Mouse (Mus musculus) intestine, postnatal 0 days (tissue): ENCODE measurements at regions not wholly inside any gene's neighbourhood (a gene's known extent, or its start where the extent isn't known, plus 50 kb on each side); places are given as distances from the start of the nearest gene placed in this dataset.

ENCODE experiments used
- ATAC-seq: fragments of 200-750 bp; cut with Nextera tagmentation; 2 replicates; pipeline ENCODE4 v1.8.0; 2017; ENCODE audit warnings: mild to moderate bottlenecking, moderate TSS enrichment, moderate library complexity
- H3K27ac ChIP-seq: fragments of 300-500 bp; sonication (generic); 2 replicates; pipeline ENCODE4 v1.5.1; 2014; ENCODE audit warnings: mild to moderate bottlenecking, low read depth, low read length, moderate library complexity
- H3K27me3 ChIP-seq: fragments of 300-500 bp; sonication (generic); replicated peaks from 2 replicates; pipeline ENCODE4 v1.6.1; 2014; ENCODE audit warnings: low read length, mixed read lengths; ENCODE audit not compliant: control insufficient read depth, insufficient read depth
- H3K36me3 ChIP-seq: fragments of 300-500 bp; sonication (generic); 2 replicates; pipeline ENCODE4 v1.6.1; 2014; ENCODE audit warnings: mild to moderate bottlenecking, moderate library complexity; ENCODE audit not compliant: control insufficient read depth, insufficient read depth
- H3K4me1 ChIP-seq: fragments of 300-500 bp; sonication (generic); replicated peaks from 2 replicates; pipeline ENCODE4 v1.6.1; 2014; ENCODE audit warnings: antibody characterized with exemption, low read length, mixed read lengths; ENCODE audit not compliant: control insufficient read depth, insufficient read depth
- H3K4me2 ChIP-seq: fragments of 300-500 bp; sonication (generic); replicated peaks from 2 replicates; pipeline ENCODE4 v1.6.1; 2014; ENCODE audit warnings: low read depth, mild to moderate bottlenecking, moderate library complexity
- H3K4me3 ChIP-seq: fragments of 300-500 bp; sonication (generic); 2 replicates; pipeline ENCODE4 v1.5.1; 2014; ENCODE audit warnings: low read depth, low read length
- H3K9ac ChIP-seq: fragments of 300-500 bp; sonication (generic); 2 replicates; pipeline ENCODE4 v1.6.1; 2014; ENCODE audit warnings: mild to moderate bottlenecking, low read depth, low read length
- H3K9me3 ChIP-seq: fragments of 300-500 bp; sonication (generic); 2 replicates; pipeline ENCODE4 v1.6.1; 2016; ENCODE audit warnings: mixed run types; ENCODE audit not compliant: control insufficient read depth
- CTCF ChIP-seq: sonication (generic); IDR thresholded peaks from 2 replicates; pipeline ENCODE4 v1.5.1; 2016; ENCODE audit warnings: low read depth, mild to moderate bottlenecking, control low read depth, antibody characterized with exemption, moderate library complexity
- WGBS: fragments of 180-500 bp; shearing (Covaris S2); extraction: QIAGEN DNeasy Blood & Tissue Kit; methylation state at CpG from one replicate; pipeline ENCODE4 v1.1.7; 2014; 5-methylcytosine and 5-hydroxymethylcytosine counted together

- Histone ChIP-seq H3K9ac (no peak overlapping the region), H3K27ac (no peak overlapping the region), H3K4me2 (no peak overlapping the region), H3K4me1 (no peaks in the 10 kb centered on the region), H3K36me3 (no peaks in the 10 kb centered on the region), H3K9me3 (no peaks in the 10 kb centered on the region), H3K27me3 (no peaks in the 10 kb centered on the region), H3K4me3 (no peak overlapping the region)
- ATAC-seq, result no peak
- no peak for TF ChIP-seq CTCF
- WGBS, result 73% methylated on average over 2 of the region's 2 CpGs
These were observed 560.4 kb upstream of the Adam5 start for GRCm38 (mm10) chr8:25384591-25384990.

- Histone ChIP-seq H3K27ac (no peak overlapping the region), H3K4me1 (no peaks in the 10 kb centered on the region), H3K36me3 (no peaks in the 10 kb centered on the region), H3K4me2 (no peak overlapping the region), H3K9me3 (no peaks in the 10 kb centered on the region), H3K9ac (no peak overlapping the region), H3K4me3 (no peak overlapping the region), H3K27me3 (no peaks in the 10 kb centered on the region)
- no peak for TF ChIP-seq CTCF
- WGBS, result 52% methylated on average over 8 of the region's 8 CpGs
- no peak for ATAC-seq
These were observed 549.1 kb upstream of the Adam5 start for GRCm38 (mm10) chr8:25373276-25373675.

DNA sequence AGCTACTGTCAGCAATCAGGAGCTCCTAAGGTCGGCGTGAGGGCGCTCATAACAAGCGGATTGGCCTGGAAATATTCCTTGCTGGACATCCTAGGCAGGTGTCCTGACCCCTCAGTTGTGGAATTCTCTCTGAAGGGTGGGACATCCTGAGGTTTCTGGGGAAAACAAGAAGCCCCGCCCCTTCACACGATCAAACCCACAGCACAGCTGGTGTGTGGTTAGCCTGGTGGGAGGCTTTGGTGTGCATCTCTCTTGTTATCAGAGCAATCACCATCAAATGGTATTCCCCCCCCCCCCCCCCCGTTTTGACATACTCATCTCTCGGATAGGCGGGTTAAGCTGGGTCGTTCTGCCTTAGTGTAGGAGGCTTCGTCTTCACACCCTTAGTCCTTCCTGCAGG lies 546.8 kb upstream of the Adam5 start:
- Histone ChIP-seq H3K9me3 (no peaks in the 10 kb centered on the region), H3K4me3 (no peak overlapping the region), H3K9ac (no peak overlapping the region), H3K4me1 (no peaks in the 10 kb centered on the region), H3K4me2 (no peak overlapping the region), H3K36me3 (no peaks in the 10 kb centered on the region), H3K27ac (no peak overlapping the region), H3K27me3 (no peaks in the 10 kb centered on the region)
- no peak for ATAC-seq
- no peak for TF ChIP-seq CTCF
- 43% methylated on average over 11 of the region's 11 CpGs for WGBS

DNA sequence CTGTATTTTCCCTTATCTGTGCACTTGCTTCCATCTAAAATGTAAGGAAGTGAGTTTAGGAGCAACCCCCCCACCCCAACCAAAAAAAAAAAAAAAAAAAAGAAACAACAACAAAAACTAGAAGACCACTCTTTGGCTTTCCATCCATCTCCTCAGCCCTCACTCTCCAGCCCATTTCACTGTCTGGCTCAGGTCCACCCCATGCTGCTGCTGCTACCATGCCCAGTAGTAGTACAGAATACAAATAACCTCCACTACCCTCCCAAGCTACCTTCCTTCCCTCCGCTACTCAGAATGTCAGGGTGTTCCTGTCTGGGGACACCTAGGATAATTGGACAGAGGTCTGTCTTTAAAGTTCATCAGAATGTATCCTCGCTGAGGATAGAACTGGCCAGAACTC lies 545.2 kb upstream of the Adam5 start:
- H3K4me3 ChIP-seq, result no peak overlapping the region
- no peak for ATAC-seq
- 91% methylated on average over 2 of the region's 2 CpGs for WGBS
- no peak overlapping the region for H3K27ac ChIP-seq
- no peak overlapping the region for H3K9ac ChIP-seq
- no peak for TF ChIP-seq CTCF
- no peak overlapping the region for H3K4me2 ChIP-seq
- H3K9me3 ChIP-seq, result no peaks in the 10 kb centered on the region
- no peaks in the 10 kb centered on the region for H3K27me3 ChIP-seq
- H3K4me1 ChIP-seq, result no peaks in the 10 kb centered on the region
- H3K36me3 ChIP-seq, result no peaks in the 10 kb centered on the region

DNA sequence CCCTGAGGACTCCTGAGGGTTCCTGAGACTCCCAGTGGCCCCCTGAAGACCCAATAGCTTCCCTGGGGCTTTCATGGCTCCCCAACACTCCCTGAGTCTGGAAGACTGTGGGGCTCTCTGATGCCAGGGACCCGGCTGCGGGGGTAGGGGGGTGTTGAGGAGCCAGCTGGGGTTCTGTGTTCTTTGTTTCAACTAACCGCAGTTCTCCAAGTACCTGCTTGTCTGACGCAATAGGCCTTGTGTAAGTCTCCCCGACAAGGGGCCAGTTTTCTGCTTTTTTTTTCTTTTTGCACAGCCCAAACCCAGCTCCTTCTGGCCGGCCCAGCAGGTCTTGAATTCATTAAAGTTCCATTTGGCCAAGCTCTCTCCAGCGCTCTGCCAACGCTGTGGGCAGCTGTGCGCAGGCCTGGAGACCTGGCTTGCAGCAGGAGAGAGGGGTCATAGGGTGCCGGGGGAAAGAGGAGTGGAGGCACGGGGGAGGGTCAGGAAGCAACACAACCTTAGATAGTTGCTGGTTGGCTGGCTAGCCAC lies 544.5 kb upstream of the Adam5 start:
- H3K9me3 ChIP-seq, result no peaks in the 10 kb centered on the region
- no peaks in the 10 kb centered on the region for H3K4me1 ChIP-seq
- no peak overlapping the region for H3K4me3 ChIP-seq
- no peak overlapping the region for H3K9ac ChIP-seq
- no peak for ATAC-seq
- H3K4me2 ChIP-seq, result no peak overlapping the region
- WGBS, result 32% methylated on average over 11 of the region's 11 CpGs
- no peaks in the 10 kb centered on the region for H3K27me3 ChIP-seq
- H3K36me3 ChIP-seq, result no peaks in the 10 kb centered on the region
- H3K27ac ChIP-seq, result no peak overlapping the region
- no peak for TF ChIP-seq CTCF

DNA sequence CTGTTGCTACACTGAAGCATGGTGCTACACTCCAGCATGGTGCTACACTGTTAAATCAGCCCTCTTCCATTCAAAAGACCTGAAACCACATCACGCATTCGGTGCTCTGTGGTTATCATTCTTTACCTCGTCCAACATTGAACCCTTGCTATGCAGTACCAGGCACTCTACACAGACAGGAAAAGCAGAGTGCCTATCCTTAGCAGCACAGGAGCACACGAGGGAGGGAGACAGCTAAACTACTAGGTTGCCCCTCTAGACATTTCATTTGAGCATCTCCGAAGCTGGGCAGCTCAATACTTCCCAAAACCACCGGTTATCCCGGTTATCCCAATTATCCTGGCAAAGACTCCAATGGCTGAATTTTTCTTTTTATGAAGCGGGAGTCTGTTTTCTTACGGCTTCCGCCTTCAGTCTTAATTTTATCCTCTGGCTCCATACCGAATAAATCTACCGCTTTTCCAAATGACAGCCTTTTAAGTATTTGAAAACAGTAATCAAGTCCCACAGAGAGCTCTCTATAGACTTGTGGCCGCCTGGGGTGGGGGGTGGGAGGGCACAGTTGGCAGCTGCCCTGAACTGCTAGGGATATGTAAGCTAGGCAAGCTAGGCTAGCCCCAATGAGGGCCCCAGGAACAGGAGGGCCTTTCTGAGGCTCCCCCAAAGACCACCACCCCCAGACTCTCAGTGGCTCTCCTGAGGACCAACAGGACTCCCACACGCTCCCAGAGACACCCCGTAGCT lies 543.8 kb upstream of the Adam5 start:
- no peak for TF ChIP-seq CTCF
- Histone ChIP-seq H3K27me3 (no peaks in the 10 kb centered on the region), H3K9ac (no peak overlapping the region), H3K4me2 (no peak overlapping the region), H3K36me3 (no peaks in the 10 kb centered on the region), H3K27ac (no peak overlapping the region), H3K4me1 (no peaks in the 10 kb centered on the region), H3K4me3 (no peak overlapping the region), H3K9me3 (no peaks in the 10 kb centered on the region)
- ATAC-seq, result no peak
- 67% methylated on average over 15 of the region's 15 CpGs for WGBS
